Mouse (Mus musculus): ENCODE results near the gene Tgfbr3. TPM values are rescaled to one million over a fixed set of nuclear protein-coding genes. Genes with fewer than 3 reads are reported as not detected.

Tgfbr3 gene
- polyA plus RNA-seq, 1 experiment from 2014 or later, result 4.7 TPM

- Histone ChIP-seq H3K27ac (replicated peaks; ENCODE audit: low read depth, low read length) (no peak overlapping the region), H3K4me1 (ENCODE audit: control insufficient read depth, insufficient read depth, low read length) (peaks cover 5% of the 10 kb centered on the region; the same call in 1 of the 2 replicates), H3K9ac (replicated peaks; ENCODE audit: low read length) (no peak overlapping the region), H3K9me3 (ENCODE audit: control insufficient read depth, low read length) (no peaks in the 10 kb centered on the region), H3K36me3 (ENCODE audit: control insufficient read depth, insufficient read depth, low read length) (no peaks in the 10 kb centered on the region), H3K4me3 (replicated peaks; ENCODE audit: low read depth, low read length) (no peak overlapping the region), H3K27me3 (ENCODE audit: control insufficient read depth, insufficient read depth, low read length) (peaks cover 22% of the 10 kb centered on the region), H3K4me2 (ENCODE audit: low read length) (no peak overlapping the region)
- DNase-seq, result peak; percentile 90
- WGBS, result 26% methylated on average over 6 of the region's 6 CpGs
- ATAC-seq (ENCODE audit: low FRiP score, low TSS enrichment), result no peak
Measured at GRCm38 (mm10) chr5:107287254-107287907, 2.0 kb downstream of the Tgfbr3 start.

DNA sequence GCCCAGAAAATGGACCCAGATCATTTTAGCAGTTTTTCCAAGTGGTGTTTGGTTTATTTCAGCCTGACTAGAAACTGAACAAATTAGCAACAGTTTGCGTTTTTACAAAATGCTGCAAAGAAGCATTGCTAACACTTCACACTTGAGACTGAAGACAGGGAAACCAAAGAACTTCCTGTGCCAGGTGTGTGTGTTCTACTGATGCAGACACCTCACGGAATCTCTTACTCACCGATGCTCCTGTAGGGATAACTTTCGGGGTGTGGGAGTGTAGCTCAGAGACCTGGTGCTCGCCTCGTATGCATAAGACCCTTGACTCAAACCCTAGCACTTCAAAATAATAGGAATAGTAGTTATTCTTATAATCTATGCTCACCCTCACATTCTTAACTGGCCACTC lies 3.9 kb downstream of the Tgfbr3 start:
- H3K4me2 ChIP-seq (ENCODE audit: low read length), result no peak overlapping the region
- 89% methylated on average over 6 of the region's 6 CpGs for WGBS

DNA sequence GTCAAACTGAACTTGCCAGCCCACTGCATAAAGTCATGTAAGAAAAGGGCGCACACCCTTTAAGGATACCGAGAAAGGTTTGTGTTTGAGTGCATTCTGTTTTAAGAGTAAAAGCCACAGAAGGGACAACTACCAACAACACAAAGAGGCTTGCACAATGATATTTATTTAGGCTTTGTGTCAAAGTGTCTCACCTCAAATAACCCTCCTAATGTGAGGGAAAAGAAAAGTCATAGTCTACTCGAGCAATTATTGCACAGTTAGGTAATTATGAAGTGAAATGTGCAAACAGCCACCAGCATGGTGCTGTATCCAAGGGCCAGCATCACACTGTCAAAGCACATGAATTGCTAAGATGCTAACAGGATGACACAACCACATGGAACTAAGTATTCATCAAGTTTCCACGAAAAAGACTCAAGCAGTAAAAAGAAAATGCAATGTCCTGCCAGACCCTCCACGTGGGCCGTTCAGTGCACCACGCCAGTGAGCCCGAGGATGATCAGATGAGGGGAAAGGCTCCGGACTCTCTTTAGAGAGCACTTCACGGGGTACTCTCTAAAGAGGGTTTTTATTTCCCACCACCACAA lies 5.4 kb downstream of the Tgfbr3 start:
- no peak for ATAC-seq (ENCODE audit: low FRiP score, low TSS enrichment)
- 76% methylated on average over 10 of the region's 10 CpGs for WGBS

More for the DNA sequence above, 3.9 kb downstream of the Tgfbr3 start:
- peaks cover 5% of the 10 kb centered on the region; the same call in 1 of the 2 replicates for H3K4me1 ChIP-seq (ENCODE audit: control insufficient read depth, insufficient read depth, low read length)
- DNase-seq (no peak), ATAC-seq (ENCODE audit: low FRiP score, low TSS enrichment) (no peak)
- no peak overlapping the region for H3K27ac ChIP-seq (replicated peaks; ENCODE audit: low read depth, low read length)
- H3K27me3 ChIP-seq (ENCODE audit: control insufficient read depth, insufficient read depth, low read length), result peaks cover 12% of the 10 kb centered on the region
- no peak overlapping the region for H3K4me3 ChIP-seq (replicated peaks; ENCODE audit: low read depth, low read length)
- no peaks in the 10 kb centered on the region for H3K9me3 ChIP-seq (ENCODE audit: control insufficient read depth, low read length)
- no peaks in the 10 kb centered on the region for H3K36me3 ChIP-seq (ENCODE audit: control insufficient read depth, insufficient read depth, low read length)
- H3K9ac ChIP-seq (replicated peaks; ENCODE audit: low read length), result no peak overlapping the region

GRCm38 (mm10) chr5:107282561-107283307 lies 6.7 kb downstream of the Tgfbr3 start:
- ATAC-seq (ENCODE audit: low FRiP score, low TSS enrichment), result no peak
- DNase-seq, result no peak
- no peaks in the 10 kb centered on the region for H3K36me3 ChIP-seq (ENCODE audit: control insufficient read depth, insufficient read depth, low read length)
- H3K9me3 ChIP-seq (ENCODE audit: control insufficient read depth, low read length), result no peaks in the 10 kb centered on the region
- H3K4me1 ChIP-seq (ENCODE audit: control insufficient read depth, insufficient read depth, low read length), result no peaks in the 10 kb centered on the region
- no peak overlapping the region for H3K4me2 ChIP-seq (ENCODE audit: low read length)
- H3K9ac ChIP-seq (replicated peaks; ENCODE audit: low read length), result no peak overlapping the region
- WGBS, result 76% methylated on average over 9 of the region's 9 CpGs
- H3K27ac ChIP-seq (replicated peaks; ENCODE audit: low read depth, low read length), result no peak overlapping the region
- H3K4me3 ChIP-seq (replicated peaks; ENCODE audit: low read depth, low read length), result no peak overlapping the region
- H3K27me3 ChIP-seq (ENCODE audit: control insufficient read depth, insufficient read depth, low read length), result peaks cover under 1% of the 10 kb centered on the region; the same call in 1 of the 2 replicates

More for the DNA sequence above, 5.4 kb downstream of the Tgfbr3 start:
- H3K4me3 ChIP-seq (replicated peaks; ENCODE audit: low read depth, low read length), result no peak overlapping the region
- no peak overlapping the region for H3K27ac ChIP-seq (replicated peaks; ENCODE audit: low read depth, low read length)
- peaks cover 5% of the 10 kb centered on the region; the same call in 1 of the 2 replicates for H3K4me1 ChIP-seq (ENCODE audit: control insufficient read depth, insufficient read depth, low read length)
- no peaks in the 10 kb centered on the region for H3K9me3 ChIP-seq (ENCODE audit: control insufficient read depth, low read length)
- H3K4me2 ChIP-seq (ENCODE audit: low read length), result no peak overlapping the region
- H3K27me3 ChIP-seq (ENCODE audit: control insufficient read depth, insufficient read depth, low read length), result peaks cover 12% of the 10 kb centered on the region
- no peak overlapping the region for H3K9ac ChIP-seq (replicated peaks; ENCODE audit: low read length)
- H3K36me3 ChIP-seq (ENCODE audit: control insufficient read depth, insufficient read depth, low read length), result no peaks in the 10 kb centered on the region
- DNase-seq, result no peak

GRCm38 (mm10) chr5:107279263-107279662 lies 10.2 kb downstream of the Tgfbr3 start:
- no peak overlapping the region for H3K27ac ChIP-seq (replicated peaks; ENCODE audit: low read depth, low read length)
- ATAC-seq (ENCODE audit: low FRiP score, low TSS enrichment), result no peak
- 80% methylated on average over 4 of the region's 4 CpGs for WGBS
- no peaks in the 10 kb centered on the region for H3K36me3 ChIP-seq (ENCODE audit: control insufficient read depth, insufficient read depth, low read length)
- no peak for DNase-seq
- H3K9me3 ChIP-seq (ENCODE audit: control insufficient read depth, low read length), result no peaks in the 10 kb centered on the region
- no peaks in the 10 kb centered on the region for H3K4me1 ChIP-seq (ENCODE audit: control insufficient read depth, insufficient read depth, low read length)
- H3K4me2 ChIP-seq (ENCODE audit: low read length), result no peak overlapping the region
- no peak overlapping the region for H3K9ac ChIP-seq (replicated peaks; ENCODE audit: low read length)
- no peak overlapping the region for H3K4me3 ChIP-seq (replicated peaks; ENCODE audit: low read depth, low read length)
- no peaks in the 10 kb centered on the region for H3K27me3 ChIP-seq (ENCODE audit: control insufficient read depth, insufficient read depth, low read length)

- Histone ChIP-seq H3K9ac (replicated peaks; ENCODE audit: low read length) (no peak overlapping the region), H3K27ac (replicated peaks; ENCODE audit: low read depth, low read length) (no peak overlapping the region), H3K4me2 (ENCODE audit: low read length) (no peak overlapping the region), H3K4me1 (ENCODE audit: control insufficient read depth, insufficient read depth, low read length) (no peaks in the 10 kb centered on the region), H3K27me3 (ENCODE audit: control insufficient read depth, insufficient read depth, low read length) (no peaks in the 10 kb centered on the region), H3K4me3 (replicated peaks; ENCODE audit: low read depth, low read length) (no peak overlapping the region), H3K9me3 (ENCODE audit: control insufficient read depth, low read length) (no peaks in the 10 kb centered on the region), H3K36me3 (ENCODE audit: control insufficient read depth, insufficient read depth, low read length) (no peaks in the 10 kb centered on the region)
- DNase-seq, result no peak
- WGBS, result 82% methylated on average over 3 of the region's 3 CpGs
- no peak for ATAC-seq (ENCODE audit: low FRiP score, low TSS enrichment)
Measured at GRCm38 (mm10) chr5:107276186-107276585, 13.2 kb downstream of the Tgfbr3 start.

GRCm38 (mm10) chr5:107272252-107273028 lies 17.0 kb downstream of the Tgfbr3 start:
- no peak for ATAC-seq (ENCODE audit: low FRiP score, low TSS enrichment)
- Histone ChIP-seq H3K9me3 (ENCODE audit: control insufficient read depth, low read length) (no peaks in the 10 kb centered on the region), H3K36me3 (ENCODE audit: control insufficient read depth, insufficient read depth, low read length) (no peaks in the 10 kb centered on the region), H3K4me2 (ENCODE audit: low read length) (no peak overlapping the region), H3K27me3 (ENCODE audit: control insufficient read depth, insufficient read depth, low read length) (no peaks in the 10 kb centered on the region), H3K9ac (replicated peaks; ENCODE audit: low read length) (no peak overlapping the region), H3K4me1 (ENCODE audit: control insufficient read depth, insufficient read depth, low read length) (peaks cover 7% of the 10 kb centered on the region; the same call in 1 of the 2 replicates), H3K27ac (replicated peaks; ENCODE audit: low read depth, low read length) (no peak overlapping the region), H3K4me3 (replicated peaks; ENCODE audit: low read depth, low read length) (no peak overlapping the region)
- DNase-seq, result no peak
- 19% methylated on average over 11 of the region's 11 CpGs for WGBS

- H3K4me3 ChIP-seq (replicated peaks; ENCODE audit: low read depth, low read length), result no peak overlapping the region
- no peaks in the 10 kb centered on the region for H3K27me3 ChIP-seq (ENCODE audit: control insufficient read depth, insufficient read depth, low read length)
- 11% methylated on average over 6 of the region's 6 CpGs for WGBS
- 0 out of 2 replicates have a peak overlapping the region, but pooled peaks have one; percentile 37 for H3K27ac ChIP-seq (replicated peaks; ENCODE audit: low read depth, low read length)
- H3K36me3 ChIP-seq (ENCODE audit: control insufficient read depth, insufficient read depth, low read length), result no peaks in the 10 kb centered on the region
- H3K9me3 ChIP-seq (ENCODE audit: control insufficient read depth, low read length), result no peaks in the 10 kb centered on the region
- H3K4me2 ChIP-seq (ENCODE audit: low read length), result 0 out of 2 replicates have a peak overlapping the region, but pooled peaks have one; percentile 6
- no peak overlapping the region for H3K9ac ChIP-seq (replicated peaks; ENCODE audit: low read length)
- H3K4me1 ChIP-seq (ENCODE audit: control insufficient read depth, insufficient read depth, low read length), result peaks cover 7% of the 10 kb centered on the region; the same call in 1 of the 2 replicates
- no peak for ATAC-seq (ENCODE audit: low FRiP score, low TSS enrichment)
- peak; percentile 59 for DNase-seq
Measured at GRCm38 (mm10) chr5:107269006-107269328, 20.5 kb downstream of the Tgfbr3 start.

Measured in midbrain, embryonic 14.5 days (tissue).